Mouse (Mus musculus) ES-E14 (cell line): ENCODE measurements at regions not wholly inside any gene's neighbourhood (a gene's known extent, or its start where the extent isn't known, plus 50 kb on each side); places are given as distances from the start of the nearest gene placed in this dataset.

Experiments
- HCFC1 ChIP-seq: IDR thresholded peaks from 2 replicates; pipeline ENCODE4 v1.6.1; 2012; ENCODE audit warnings: low read length, inconsistent platforms, borderline replicate concordance; ENCODE audit not compliant: insufficient read depth
- ZC3H11A ChIP-seq: IDR thresholded peaks from 2 replicates; pipeline ENCODE4 v1.6.1; 2012; ENCODE audit warnings: low read depth, mild to moderate bottlenecking, inconsistent platforms, low read length, borderline replicate concordance

GRCm38 (mm10) chr5:125920965-125921364, 389.4 kb downstream of the Tmem132b start:
- TF ChIP-seq HCFC1 (no peak), ZC3H11A (no peak)
